Mouse (Mus musculus): ENCODE measurements at regions not wholly inside any gene's neighbourhood (a gene's known extent, or its start where the extent isn't known, plus 50 kb on each side); places are given as distances from the start of the nearest gene placed in this dataset.

DNA sequence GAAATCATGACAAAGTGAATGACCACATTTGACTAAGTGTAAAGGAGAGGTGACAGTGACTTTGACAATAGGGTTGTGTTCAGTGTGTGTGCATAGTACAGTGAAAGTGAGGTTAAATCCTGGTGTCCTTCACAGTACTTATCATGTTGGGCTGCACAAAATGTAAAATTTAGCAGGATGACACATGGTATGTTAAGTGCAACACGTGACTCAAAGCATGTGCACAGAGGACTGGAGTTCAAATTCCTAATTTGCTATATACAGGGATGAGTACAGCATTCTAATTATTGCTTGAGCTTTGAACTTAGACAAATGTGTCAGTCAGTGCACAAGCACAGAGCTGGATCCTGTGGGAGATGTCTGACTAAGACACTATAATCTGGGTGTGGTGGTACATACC is 79.2 kb upstream of the Ell2 start:
- Histone ChIP-seq H3K36me3 (ENCODE audit: control insufficient read depth, insufficient read depth, low read length, poor library complexity, severe bottlenecking) (no peaks in the 10 kb centered on the region), H3K9ac (ENCODE audit: insufficient read depth, low read depth, low read length, poor library complexity, severe bottlenecking) (no peak overlapping the region), H3K4me3 (ENCODE audit: insufficient read depth in 1 of 2, low read depth in 1 of 2, low read length in 2 of 2, poor library complexity in 1 of 2, severe bottlenecking in 1 of 2) (no peak overlapping the region), H3K9me3 (ENCODE audit: control insufficient read depth, insufficient read depth, low read depth, low read length) (no peaks in the 10 kb centered on the region), H3K4me1 (ENCODE audit: control insufficient read depth in 2 of 2, insufficient read depth in 2 of 2, low read length in 2 of 2, poor library complexity in 1 of 2) (no peaks in the 10 kb centered on the region), H3K27ac (ENCODE audit: insufficient read depth, low read depth, low read length, poor library complexity, severe bottlenecking) (no peak overlapping the region)
- in situ Hi-C loops (cut with MboI; ENCODE audit: low sequenced_read_pairs in 2 of 2, unreplicated experiment in 2 of 2) = no loop called here
- DNase-seq (ENCODE audit: low read depth, low spot score) = no peak
- no peak for TF ChIP-seq ZC3H11A (IDR thresholded peaks at IDR 0.05; ENCODE audit: borderline replicate concordance, low read depth, low read length)
- TF ChIP-seq CHD2 (IDR thresholded peaks at IDR 0.05; ENCODE audit: low read depth, low read length) = no peak
- no peak for TF ChIP-seq HCFC1 (IDR thresholded peaks at IDR 0.05; ENCODE audit: borderline replicate concordance, insufficient read depth, low read length)
- no peak for TF ChIP-seq ZNF384 (IDR thresholded peaks at IDR 0.05; ENCODE audit: low read depth, low read length)
- no peak for TF ChIP-seq MAFK (IDR thresholded peaks at IDR 0.05; ENCODE audit: insufficient read depth, low read depth, low read length)

DNA sequence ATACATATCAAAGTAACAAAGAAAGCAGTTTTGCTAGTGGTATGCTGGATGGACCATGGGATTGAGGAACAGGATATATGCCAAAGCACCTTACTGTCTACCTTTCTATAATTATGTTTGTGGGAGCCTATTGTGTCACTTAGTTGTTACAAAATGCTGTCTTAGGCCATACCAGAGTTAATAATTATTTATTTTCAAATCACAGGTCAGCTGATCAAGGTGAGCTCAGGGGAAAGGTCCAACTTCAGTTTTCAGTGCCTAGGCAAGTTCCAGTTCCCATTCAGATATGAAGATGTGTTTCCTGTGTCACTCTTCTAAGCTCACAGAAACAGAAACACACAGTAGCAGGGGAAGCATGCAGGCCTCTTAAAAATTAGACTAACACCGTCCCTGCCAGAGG is 75.5 kb upstream of the Ell2 start:
- TF ChIP-seq ZC3H11A (IDR thresholded peaks at IDR 0.05; ENCODE audit: borderline replicate concordance, low read depth, low read length) (no peak), HCFC1 (IDR thresholded peaks at IDR 0.05; ENCODE audit: borderline replicate concordance, insufficient read depth, low read length) (no peak), ZNF384 (IDR thresholded peaks at IDR 0.05; ENCODE audit: low read depth, low read length) (no peak), MAFK (IDR thresholded peaks at IDR 0.05; ENCODE audit: insufficient read depth, low read depth, low read length) (no peak), CHD2 (IDR thresholded peaks at IDR 0.05; ENCODE audit: low read depth, low read length) (no peak)
- Histone ChIP-seq H3K4me1 (ENCODE audit: control insufficient read depth in 2 of 2, insufficient read depth in 2 of 2, low read length in 2 of 2, poor library complexity in 1 of 2) (no peaks in the 10 kb centered on the region), H3K27ac (ENCODE audit: insufficient read depth, low read depth, low read length, poor library complexity, severe bottlenecking) (no peak overlapping the region), H3K36me3 (ENCODE audit: control insufficient read depth, insufficient read depth, low read length, poor library complexity, severe bottlenecking) (no peaks in the 10 kb centered on the region), H3K9me3 (ENCODE audit: control insufficient read depth, insufficient read depth, low read depth, low read length) (no peaks in the 10 kb centered on the region), H3K4me3 (ENCODE audit: insufficient read depth in 1 of 2, low read depth in 1 of 2, low read length in 2 of 2, poor library complexity in 1 of 2, severe bottlenecking in 1 of 2) (no peak overlapping the region), H3K9ac (ENCODE audit: insufficient read depth, low read depth, low read length, poor library complexity, severe bottlenecking) (no peak overlapping the region)
- in situ Hi-C loops (cut with MboI; ENCODE audit: low sequenced_read_pairs in 2 of 2, unreplicated experiment in 2 of 2) = no loop called here
- no peak for DNase-seq (ENCODE audit: low read depth, low spot score)

DNA sequence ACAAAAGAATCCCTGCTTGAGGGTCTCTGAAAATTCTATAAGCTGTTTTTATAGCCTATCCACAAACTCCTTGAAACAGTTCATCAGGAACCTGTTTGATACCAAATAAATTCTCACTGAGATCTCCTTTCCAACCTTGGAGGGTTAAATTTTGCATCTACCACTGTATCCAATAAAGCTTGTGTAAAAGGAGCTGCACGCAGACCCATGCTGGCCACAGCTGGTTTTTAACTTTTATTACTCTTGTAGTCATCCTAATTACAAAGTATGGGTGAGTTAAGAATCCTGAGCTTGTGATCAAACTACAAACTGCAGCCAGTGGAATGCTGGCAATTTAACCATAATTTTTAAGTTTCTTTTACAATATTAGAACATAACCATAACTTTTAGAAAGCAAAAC is 59.0 kb upstream of the Ell2 start:
- in situ Hi-C loops (cut with MboI; ENCODE audit: low sequenced_read_pairs in 2 of 2, unreplicated experiment in 2 of 2) = no loop called here

DNA sequence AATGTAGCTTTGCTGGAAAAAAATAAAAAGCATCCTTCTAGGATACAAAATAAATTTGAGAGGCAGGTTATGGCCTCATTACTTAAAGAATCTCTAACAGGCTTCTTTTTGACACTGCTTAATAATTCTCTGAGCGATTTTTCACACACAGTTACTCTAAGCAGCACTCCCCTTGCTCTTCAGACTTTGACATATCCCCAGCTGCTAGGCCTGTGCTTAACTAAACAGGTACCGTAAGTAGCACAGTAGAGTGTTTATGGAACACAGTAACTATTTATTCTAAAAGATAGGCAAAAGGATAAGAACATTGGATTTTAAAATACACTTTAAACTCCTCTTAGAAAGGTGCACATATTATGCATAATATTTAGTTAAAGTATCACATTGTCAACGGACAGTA is 54.6 kb upstream of the Ell2 start:
- Histone ChIP-seq H3K4me1 (ENCODE audit: control insufficient read depth in 2 of 2, insufficient read depth in 2 of 2, low read length in 2 of 2, poor library complexity in 1 of 2) (no peaks in the 10 kb centered on the region), H3K36me3 (ENCODE audit: control insufficient read depth, insufficient read depth, low read length, poor library complexity, severe bottlenecking) (no peaks in the 10 kb centered on the region), H3K4me3 (ENCODE audit: insufficient read depth in 1 of 2, low read depth in 1 of 2, low read length in 2 of 2, poor library complexity in 1 of 2, severe bottlenecking in 1 of 2) (no peak overlapping the region), H3K9me3 (ENCODE audit: control insufficient read depth, insufficient read depth, low read depth, low read length) (no peaks in the 10 kb centered on the region), H3K27ac (ENCODE audit: insufficient read depth, low read depth, low read length, poor library complexity, severe bottlenecking) (no peak overlapping the region), H3K9ac (ENCODE audit: insufficient read depth, low read depth, low read length, poor library complexity, severe bottlenecking) (no peak overlapping the region)
- in situ Hi-C loops (cut with MboI; ENCODE audit: low sequenced_read_pairs in 2 of 2, unreplicated experiment in 2 of 2) = no loop called here
- no peak for DNase-seq (ENCODE audit: low read depth, low spot score)
- TF ChIP-seq ZC3H11A (IDR thresholded peaks at IDR 0.05; ENCODE audit: borderline replicate concordance, low read depth, low read length) = no peak
- TF ChIP-seq CHD2 (IDR thresholded peaks at IDR 0.05; ENCODE audit: low read depth, low read length) = no peak
- no peak for TF ChIP-seq HCFC1 (IDR thresholded peaks at IDR 0.05; ENCODE audit: borderline replicate concordance, insufficient read depth, low read length)
- no peak for TF ChIP-seq MAFK (IDR thresholded peaks at IDR 0.05; ENCODE audit: insufficient read depth, low read depth, low read length)
- TF ChIP-seq ZNF384 (IDR thresholded peaks at IDR 0.05; ENCODE audit: low read depth, low read length) = no peak

More for the DNA sequence above, 59.0 kb upstream of the Ell2 start:
- Histone ChIP-seq H3K4me1 (ENCODE audit: control insufficient read depth in 2 of 2, insufficient read depth in 2 of 2, low read length in 2 of 2, poor library complexity in 1 of 2) (no peaks in the 10 kb centered on the region), H3K36me3 (ENCODE audit: control insufficient read depth, insufficient read depth, low read length, poor library complexity, severe bottlenecking) (no peaks in the 10 kb centered on the region), H3K27ac (ENCODE audit: insufficient read depth, low read depth, low read length, poor library complexity, severe bottlenecking) (no peak overlapping the region), H3K9ac (ENCODE audit: insufficient read depth, low read depth, low read length, poor library complexity, severe bottlenecking) (no peak overlapping the region), H3K9me3 (ENCODE audit: control insufficient read depth, insufficient read depth, low read depth, low read length) (peaks cover 5% of the 10 kb centered on the region; the same call in 1 of the 2 replicates), H3K4me3 (ENCODE audit: insufficient read depth in 1 of 2, low read depth in 1 of 2, low read length in 2 of 2, poor library complexity in 1 of 2, severe bottlenecking in 1 of 2) (no peak overlapping the region)
- no peak for DNase-seq (ENCODE audit: low read depth, low spot score)
- no peak for TF ChIP-seq MAFK (IDR thresholded peaks at IDR 0.05; ENCODE audit: insufficient read depth, low read depth, low read length)
- no peak for TF ChIP-seq CHD2 (IDR thresholded peaks at IDR 0.05; ENCODE audit: low read depth, low read length)
- TF ChIP-seq ZNF384 (IDR thresholded peaks at IDR 0.05; ENCODE audit: low read depth, low read length) = no peak
- TF ChIP-seq ZC3H11A (IDR thresholded peaks at IDR 0.05; ENCODE audit: borderline replicate concordance, low read depth, low read length) = no peak
- no peak for TF ChIP-seq HCFC1 (IDR thresholded peaks at IDR 0.05; ENCODE audit: borderline replicate concordance, insufficient read depth, low read length)

DNA sequence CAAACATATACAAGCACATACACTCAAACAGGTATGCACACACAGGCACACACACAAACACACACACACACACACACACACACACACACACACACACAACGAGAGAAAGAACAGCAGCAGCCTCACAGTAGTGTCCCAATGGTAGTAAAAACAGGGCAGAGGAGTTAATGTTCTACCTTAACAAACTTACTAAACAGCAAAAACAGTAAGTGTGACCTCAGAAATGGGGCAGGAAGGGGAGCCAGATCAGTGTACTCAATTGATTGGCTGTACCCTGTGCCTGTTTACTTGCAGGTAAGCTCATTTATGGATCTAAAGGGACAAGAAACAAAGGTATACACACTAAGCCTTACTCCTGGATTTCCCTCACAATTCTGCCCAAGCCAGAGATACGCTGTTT is 53.6 kb upstream of the Ell2 start:
- no peaks in the 10 kb centered on the region for H3K9me3 ChIP-seq (ENCODE audit: control insufficient read depth, insufficient read depth, low read depth, low read length)
- H3K36me3 ChIP-seq (ENCODE audit: control insufficient read depth, insufficient read depth, low read length, poor library complexity, severe bottlenecking) = no peaks in the 10 kb centered on the region
- in situ Hi-C loops (cut with MboI; ENCODE audit: low sequenced_read_pairs in 2 of 2, unreplicated experiment in 2 of 2) = no loop called here
- no peak overlapping the region for H3K4me3 ChIP-seq (ENCODE audit: insufficient read depth in 1 of 2, low read depth in 1 of 2, low read length in 2 of 2, poor library complexity in 1 of 2, severe bottlenecking in 1 of 2)
- H3K27ac ChIP-seq (ENCODE audit: insufficient read depth, low read depth, low read length, poor library complexity, severe bottlenecking) = no peak overlapping the region
- no peaks in the 10 kb centered on the region for H3K4me1 ChIP-seq (ENCODE audit: control insufficient read depth in 2 of 2, insufficient read depth in 2 of 2, low read length in 2 of 2, poor library complexity in 1 of 2)
- no peak overlapping the region for H3K9ac ChIP-seq (ENCODE audit: insufficient read depth, low read depth, low read length, poor library complexity, severe bottlenecking)
- TF ChIP-seq MAFK (IDR thresholded peaks at IDR 0.05; ENCODE audit: insufficient read depth, low read depth, low read length) = no peak
- no peak for TF ChIP-seq CHD2 (IDR thresholded peaks at IDR 0.05; ENCODE audit: low read depth, low read length)
- no peak for TF ChIP-seq ZC3H11A (IDR thresholded peaks at IDR 0.05; ENCODE audit: borderline replicate concordance, low read depth, low read length)
- TF ChIP-seq HCFC1 (IDR thresholded peaks at IDR 0.05; ENCODE audit: borderline replicate concordance, insufficient read depth, low read length) = no peak
- TF ChIP-seq ZNF384 (IDR thresholded peaks at IDR 0.05; ENCODE audit: low read depth, low read length) = no peak
- DNase-seq (ENCODE audit: low read depth, low spot score) = no peak
